Mouse (Mus musculus): ENCODE measurements around the gene Epha6. TPM values are rescaled to one million over a fixed set of nuclear protein-coding genes. Genes with fewer than 3 reads are reported as not detected.
A peak's percentile ranks its signal among the peaks of the same experiment; 100 is the strongest.

The Epha6 gene
- polyA plus RNA-seq, 1 experiment from 2014 or later, result 3.2 TPM

DNA sequence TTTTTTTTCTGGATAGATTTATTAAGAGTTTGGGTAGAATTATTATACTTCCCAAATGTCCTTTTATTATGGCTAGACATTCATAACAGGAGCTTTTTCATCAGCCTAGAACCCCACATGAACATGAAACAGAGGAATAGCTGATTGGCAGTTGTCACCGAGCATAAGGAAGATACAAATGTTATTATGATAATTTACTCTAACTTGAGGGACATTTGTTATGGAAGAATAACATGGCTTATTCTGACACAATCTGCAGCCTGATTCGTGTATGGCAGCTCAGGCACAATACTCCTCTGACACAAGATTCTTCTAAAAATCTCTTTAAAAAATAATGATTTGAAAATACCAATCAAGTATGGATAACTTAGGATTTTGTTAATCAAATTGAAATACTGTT, 347.7 kb downstream of the Epha6 start:
- H3K9me3 ChIP-seq, result no peaks in the 10 kb centered on the region
- WGBS, result 79% methylated on average over 2 of the region's 2 CpGs
- H3K27ac ChIP-seq (replicated peaks), result no peak overlapping the region
- no peak for ATAC-seq (ENCODE audit: low FRiP score, low read depth)
- no peaks in the 10 kb centered on the region for H3K4me1 ChIP-seq
- no peak overlapping the region for H3K4me3 ChIP-seq
- H3K9ac ChIP-seq (replicated peaks), result no peak overlapping the region
- H3K27me3 ChIP-seq, result no peaks in the 10 kb centered on the region
- H3K4me2 ChIP-seq (replicated peaks), result no peak overlapping the region
- H3K36me3 ChIP-seq, result no peaks in the 10 kb centered on the region

DNA sequence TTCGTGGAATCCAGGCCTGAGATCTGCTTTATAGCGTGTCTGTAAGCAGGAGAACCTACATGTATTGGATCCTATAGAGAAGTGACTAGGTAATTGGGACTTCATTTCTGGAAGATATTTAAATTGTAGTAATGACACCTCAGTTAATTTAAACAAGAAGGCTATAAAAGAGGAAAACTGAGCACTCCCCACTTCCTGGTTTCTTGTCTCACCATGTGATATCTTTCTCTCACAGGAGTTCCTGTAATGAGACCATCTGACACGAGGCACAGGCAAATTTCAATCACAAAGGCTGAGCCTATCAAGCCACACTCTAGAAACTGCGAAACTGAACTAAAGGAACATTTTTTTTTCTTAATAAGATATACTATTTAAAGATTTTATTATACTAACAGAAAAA, 348.3 kb downstream of the Epha6 start:
- Histone ChIP-seq H3K4me2 (replicated peaks) (no peak overlapping the region), H3K27me3 (no peaks in the 10 kb centered on the region), H3K4me3 (no peak overlapping the region), H3K9ac (replicated peaks) (no peak overlapping the region), H3K4me1 (no peaks in the 10 kb centered on the region), H3K27ac (replicated peaks) (no peak overlapping the region), H3K36me3 (no peaks in the 10 kb centered on the region), H3K9me3 (no peaks in the 10 kb centered on the region)
- no peak for ATAC-seq (ENCODE audit: low FRiP score, low read depth)
- WGBS, result 80% methylated on average over 4 of the region's 4 CpGs

DNA sequence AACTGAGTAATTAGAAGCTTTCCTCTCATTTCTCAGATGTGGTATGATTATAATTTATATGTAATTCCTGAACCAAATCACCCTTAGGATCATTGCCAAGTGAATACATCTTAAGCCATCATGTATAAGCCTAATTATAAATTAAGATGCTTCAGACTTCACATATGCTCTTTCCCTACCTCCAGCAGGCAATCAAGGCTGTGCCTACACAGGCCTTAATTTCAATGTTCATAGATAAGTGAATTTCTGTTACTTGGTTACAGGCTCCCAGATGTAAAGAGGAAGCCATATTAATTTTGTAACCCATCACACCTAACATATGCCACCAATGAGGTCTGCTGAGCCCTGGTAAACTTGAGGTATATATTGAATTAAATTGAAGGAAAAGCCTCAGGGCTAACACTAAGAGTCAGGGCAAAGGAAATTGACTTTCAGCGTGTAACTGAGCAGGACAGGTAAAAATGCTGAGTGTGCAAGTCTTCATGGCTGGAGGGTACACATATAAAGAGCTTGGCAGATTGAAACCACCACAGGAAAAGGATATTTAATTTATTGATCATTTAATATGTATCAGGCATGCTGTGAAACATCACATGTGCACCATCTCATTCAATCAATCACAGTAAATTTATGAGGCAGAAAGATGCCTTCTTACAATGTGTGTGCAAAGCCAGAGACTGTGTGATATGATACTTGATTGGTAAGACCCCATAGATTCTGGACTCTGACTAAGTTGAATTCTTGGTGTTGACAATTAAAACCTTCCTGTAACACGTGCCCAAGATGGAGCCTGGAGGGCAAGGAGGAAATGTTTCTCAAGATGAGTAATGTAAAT, 365.8 kb downstream of the Epha6 start:
- no peak for ATAC-seq (ENCODE audit: low FRiP score, low read depth)
- WGBS, result 77% methylated on average over 2 of the region's 2 CpGs
- H3K27me3 ChIP-seq, result no peaks in the 10 kb centered on the region
- no peak overlapping the region for H3K4me3 ChIP-seq
- H3K4me1 ChIP-seq, result no peaks in the 10 kb centered on the region
- H3K9me3 ChIP-seq, result no peaks in the 10 kb centered on the region
- H3K27ac ChIP-seq (replicated peaks), result no peak overlapping the region
- H3K9ac ChIP-seq (replicated peaks), result no peak overlapping the region
- no peak overlapping the region for H3K4me2 ChIP-seq (replicated peaks)
- H3K36me3 ChIP-seq, result no peaks in the 10 kb centered on the region

DNA sequence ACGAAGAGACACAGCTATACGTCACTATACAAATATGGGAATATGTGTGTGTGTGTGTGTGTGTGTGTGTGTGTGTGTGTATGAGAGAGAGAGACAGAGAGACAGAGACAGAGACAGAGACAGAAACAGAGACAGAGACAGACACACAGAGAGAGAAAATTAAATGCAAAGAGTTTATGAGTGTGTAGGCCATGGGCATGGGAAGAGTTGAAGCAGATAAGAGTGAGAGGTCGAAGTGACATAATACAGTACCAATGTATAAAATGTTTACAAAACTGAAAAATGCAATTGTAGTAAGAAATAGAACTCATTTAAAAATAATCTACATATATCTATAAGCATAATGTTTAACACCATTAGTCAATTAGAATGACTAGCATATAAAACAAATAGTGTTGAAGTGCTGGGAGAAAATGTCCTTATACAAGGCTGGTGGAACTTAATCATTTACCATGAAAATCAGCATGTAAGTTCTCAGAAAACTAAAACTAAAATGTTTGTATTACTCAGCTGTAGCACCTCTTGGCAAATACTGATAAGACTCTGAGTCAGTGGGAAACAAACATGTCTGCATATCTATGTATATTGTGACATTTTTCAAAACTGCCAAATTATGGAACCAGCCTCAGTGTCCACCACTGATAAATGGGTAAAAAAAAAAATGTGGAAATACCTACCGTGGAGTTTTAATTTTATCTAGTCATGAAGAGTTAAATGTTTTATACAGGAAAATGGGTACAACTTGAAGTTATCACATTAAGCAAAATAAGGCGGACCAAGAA, 371.2 kb downstream of the Epha6 start:
- Histone ChIP-seq H3K36me3 (no peaks in the 10 kb centered on the region), H3K27me3 (no peaks in the 10 kb centered on the region), H3K9ac (replicated peaks) (no peak overlapping the region), H3K4me1 (no peaks in the 10 kb centered on the region), H3K9me3 (no peaks in the 10 kb centered on the region), H3K4me2 (replicated peaks) (no peak overlapping the region), H3K27ac (replicated peaks) (no peak overlapping the region), H3K4me3 (no peak overlapping the region)
- WGBS, result 94% methylated on average over 5 of the region's 5 CpGs
- no peak for ATAC-seq (ENCODE audit: low FRiP score, low read depth)

DNA sequence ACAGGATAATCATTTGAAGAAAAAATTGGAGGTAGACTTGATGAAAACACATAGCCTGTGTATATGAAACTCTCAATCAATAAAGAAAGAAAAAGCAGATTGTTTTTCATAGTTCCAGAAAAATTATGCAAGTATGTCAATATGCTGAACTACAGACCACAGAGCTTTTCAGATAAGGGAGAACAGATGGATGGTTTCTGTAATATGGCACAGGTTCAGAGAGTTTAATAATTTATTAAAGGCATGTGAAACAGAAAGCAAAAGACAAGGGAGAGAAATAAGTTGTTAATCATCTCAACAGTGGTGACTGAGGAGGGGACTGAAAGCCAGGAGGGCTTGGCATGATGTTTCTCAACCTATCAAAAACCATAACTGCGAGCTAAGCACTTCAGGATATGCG, 372.3 kb downstream of the Epha6 start:
- Histone ChIP-seq H3K27ac (replicated peaks) (no peak overlapping the region), H3K27me3 (no peaks in the 10 kb centered on the region), H3K4me3 (no peak overlapping the region), H3K4me1 (no peaks in the 10 kb centered on the region), H3K9me3 (no peaks in the 10 kb centered on the region), H3K9ac (replicated peaks) (no peak overlapping the region), H3K4me2 (replicated peaks) (no peak overlapping the region), H3K36me3 (no peaks in the 10 kb centered on the region)
- no peak for ATAC-seq (ENCODE audit: low FRiP score, low read depth)
- WGBS, result 90% methylated on average over 2 of the region's 2 CpGs

DNA sequence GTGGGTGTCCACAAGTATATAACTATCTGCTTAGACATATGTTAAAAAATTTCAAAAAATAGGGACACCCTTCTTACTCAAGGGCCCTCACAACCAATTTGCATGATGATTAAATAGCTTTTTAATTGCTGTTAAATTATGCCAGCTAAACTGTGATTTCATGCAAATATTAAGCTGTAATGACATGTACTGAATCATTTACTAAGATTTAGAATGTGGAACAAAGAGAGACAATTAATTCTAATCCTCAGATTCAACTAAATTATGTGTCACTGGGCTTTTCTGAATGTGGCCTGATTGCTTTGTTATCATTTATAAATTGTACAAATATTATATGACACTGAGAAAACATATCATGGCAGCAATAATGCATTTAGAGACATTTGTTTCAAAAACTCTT, 396.2 kb downstream of the Epha6 start:
- no peaks in the 10 kb centered on the region for H3K27me3 ChIP-seq
- ATAC-seq (ENCODE audit: low FRiP score, low read depth), result no peak
- no peaks in the 10 kb centered on the region for H3K36me3 ChIP-seq
- no peak overlapping the region for H3K9ac ChIP-seq (replicated peaks)
- no peak overlapping the region for H3K27ac ChIP-seq (replicated peaks)
- no peaks in the 10 kb centered on the region for H3K9me3 ChIP-seq
- H3K4me1 ChIP-seq, result no peaks in the 10 kb centered on the region
- H3K4me2 ChIP-seq (replicated peaks), result no peak overlapping the region
- no peak overlapping the region for H3K4me3 ChIP-seq

DNA sequence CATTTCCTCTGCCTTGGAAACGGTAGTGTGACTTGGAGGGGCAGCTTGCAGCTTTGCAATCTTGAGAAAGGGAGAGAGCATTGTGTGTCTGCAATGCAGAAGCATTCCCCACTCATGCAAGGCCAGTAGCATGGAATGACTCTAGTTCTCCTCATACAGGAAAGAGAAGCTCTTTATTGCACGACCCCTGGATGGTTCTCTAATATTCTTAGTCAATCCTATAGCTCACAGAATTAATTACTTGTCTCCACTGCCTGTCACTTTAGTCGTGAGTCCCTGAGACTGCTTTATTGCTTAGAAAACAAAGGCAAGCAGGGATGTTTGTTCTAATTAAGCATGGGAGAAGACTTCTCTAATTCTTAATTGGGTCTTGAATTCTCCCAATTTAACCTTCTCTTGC, 429.8 kb downstream of the Epha6 start:
- 19% methylated on average over 3 of the region's 3 CpGs for WGBS
- no peak overlapping the region for H3K4me3 ChIP-seq

DNA sequence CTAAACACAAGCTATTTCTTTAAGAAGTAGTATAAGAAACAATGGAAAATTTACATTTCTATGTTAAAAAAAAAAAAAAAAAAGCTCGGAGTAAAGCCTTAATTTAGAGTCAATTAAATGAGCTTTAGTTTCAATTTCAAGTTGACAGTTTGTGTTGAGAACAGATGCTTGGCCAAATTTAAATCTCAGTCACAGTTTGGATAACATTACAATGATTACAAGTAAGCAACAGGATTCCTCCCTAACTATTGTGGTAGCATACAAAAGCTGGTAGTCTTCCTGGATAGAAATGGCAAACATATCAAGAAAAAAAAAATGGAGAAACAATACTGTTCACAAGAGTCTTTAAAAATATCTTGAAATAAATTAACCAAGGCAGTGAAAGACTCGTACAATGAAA, 452.9 kb downstream of the Epha6 start:
- no peak overlapping the region for H3K4me2 ChIP-seq (replicated peaks)
- no peaks in the 10 kb centered on the region for H3K27me3 ChIP-seq
- no peak overlapping the region for H3K27ac ChIP-seq (replicated peaks)
- H3K36me3 ChIP-seq, result no peaks in the 10 kb centered on the region
- ATAC-seq (ENCODE audit: low FRiP score, low read depth), result no peak
- no peaks in the 10 kb centered on the region for H3K9me3 ChIP-seq
- no peak overlapping the region for H3K4me3 ChIP-seq
- no peaks in the 10 kb centered on the region for H3K4me1 ChIP-seq
- WGBS, result 77% methylated on average over 2 of the region's 2 CpGs
- H3K9ac ChIP-seq (replicated peaks), result no peak overlapping the region

More for the DNA sequence above, 429.8 kb downstream of the Epha6 start:
- Histone ChIP-seq H3K27ac (replicated peaks) (no peak overlapping the region), H3K9me3 (no peaks in the 10 kb centered on the region), H3K4me2 (replicated peaks) (no peak overlapping the region), H3K27me3 (no peaks in the 10 kb centered on the region), H3K9ac (replicated peaks) (no peak overlapping the region), H3K4me1 (no peaks in the 10 kb centered on the region), H3K36me3 (no peaks in the 10 kb centered on the region)
- no peak for ATAC-seq (ENCODE audit: low FRiP score, low read depth)

DNA sequence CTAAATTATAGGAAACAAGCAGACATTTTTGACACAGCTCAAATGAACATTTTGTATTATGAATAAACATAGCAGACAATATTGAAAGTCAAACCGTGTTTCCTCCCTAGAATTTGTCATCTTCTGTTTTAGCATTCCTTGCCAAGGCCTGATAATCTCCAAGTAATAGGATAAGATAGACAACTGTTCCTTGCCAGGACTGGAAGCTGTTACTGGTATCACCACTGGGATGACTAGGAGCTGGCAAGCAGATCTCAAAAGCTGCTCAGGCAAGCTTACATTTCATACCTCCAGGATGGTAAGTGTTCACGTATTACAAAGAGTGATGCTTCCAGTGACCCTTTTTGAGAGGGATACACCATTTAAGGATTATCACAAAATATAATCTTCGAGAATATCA, 461.0 kb downstream of the Epha6 start:
- WGBS, result 75% methylated on average over 3 of the region's 3 CpGs
- Histone ChIP-seq H3K27ac (replicated peaks) (no peak overlapping the region), H3K9ac (replicated peaks) (no peak overlapping the region), H3K4me2 (replicated peaks) (no peak overlapping the region), H3K9me3 (no peaks in the 10 kb centered on the region), H3K4me1 (no peaks in the 10 kb centered on the region), H3K4me3 (no peak overlapping the region), H3K36me3 (no peaks in the 10 kb centered on the region), H3K27me3 (no peaks in the 10 kb centered on the region)
- ATAC-seq (ENCODE audit: low FRiP score, low read depth), result no peak

DNA sequence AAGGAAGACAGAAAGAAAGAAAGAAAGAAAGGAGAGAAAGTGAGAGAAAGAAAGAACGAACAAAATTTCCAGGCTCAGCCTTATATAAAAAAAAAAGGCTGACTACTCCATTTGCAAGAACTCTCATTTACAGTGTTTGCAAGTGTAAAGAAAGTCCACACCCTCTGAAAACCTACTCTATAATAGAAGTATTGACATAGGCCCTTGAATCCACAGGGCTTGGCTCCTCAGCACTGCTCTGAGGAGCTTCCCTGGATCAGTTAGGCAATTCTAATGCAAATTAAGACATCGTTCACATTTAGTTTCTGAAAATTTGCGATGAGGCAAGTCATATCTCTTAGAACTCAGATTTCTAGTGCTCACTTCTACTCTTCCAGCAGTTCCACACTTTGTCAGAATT, 483.9 kb downstream of the Epha6 start:
- Histone ChIP-seq H3K36me3 (no peaks in the 10 kb centered on the region), H3K4me1 (0 out of 2 replicates have a peak, but pooled peaks cover 3% of the 10 kb centered on the region), H3K27me3 (no peaks in the 10 kb centered on the region), H3K4me2 (replicated peaks) (no peak overlapping the region), H3K4me3 (no peak overlapping the region), H3K9ac (replicated peaks) (no peak overlapping the region), H3K9me3 (no peaks in the 10 kb centered on the region), H3K27ac (replicated peaks) (no peak overlapping the region)
- no peak for ATAC-seq (ENCODE audit: low FRiP score, low read depth)
- WGBS, result 65% methylated on average over 3 of the region's 3 CpGs

DNA sequence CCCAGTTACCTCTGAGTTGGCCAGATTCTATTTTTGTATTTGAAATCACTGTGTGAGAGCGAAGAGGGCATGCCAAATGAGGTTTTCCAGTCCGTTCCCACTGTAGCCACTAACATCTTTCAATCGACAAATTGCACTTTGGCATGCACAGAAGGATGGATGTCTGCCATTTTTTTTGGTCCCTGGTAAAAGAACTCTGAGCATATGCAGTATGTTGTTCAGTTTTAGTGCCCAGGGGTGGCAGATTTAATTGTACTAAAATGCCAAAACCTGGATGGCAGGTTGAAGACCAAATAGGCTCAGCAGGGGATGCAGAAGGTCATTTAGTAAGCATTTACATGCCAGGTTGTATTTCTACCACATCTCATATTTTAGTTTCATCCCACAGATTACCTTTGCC, 503.1 kb downstream of the Epha6 start:
- Histone ChIP-seq H3K4me2 (replicated peaks) (no peak overlapping the region), H3K36me3 (no peaks in the 10 kb centered on the region), H3K4me1 (no peaks in the 10 kb centered on the region), H3K9ac (replicated peaks) (no peak overlapping the region), H3K4me3 (no peak overlapping the region), H3K27ac (replicated peaks) (no peak overlapping the region), H3K27me3 (no peaks in the 10 kb centered on the region), H3K9me3 (no peaks in the 10 kb centered on the region)
- ATAC-seq (ENCODE audit: low FRiP score, low read depth), result no peak
- WGBS, result 93% methylated on average over 3 of the region's 3 CpGs

DNA sequence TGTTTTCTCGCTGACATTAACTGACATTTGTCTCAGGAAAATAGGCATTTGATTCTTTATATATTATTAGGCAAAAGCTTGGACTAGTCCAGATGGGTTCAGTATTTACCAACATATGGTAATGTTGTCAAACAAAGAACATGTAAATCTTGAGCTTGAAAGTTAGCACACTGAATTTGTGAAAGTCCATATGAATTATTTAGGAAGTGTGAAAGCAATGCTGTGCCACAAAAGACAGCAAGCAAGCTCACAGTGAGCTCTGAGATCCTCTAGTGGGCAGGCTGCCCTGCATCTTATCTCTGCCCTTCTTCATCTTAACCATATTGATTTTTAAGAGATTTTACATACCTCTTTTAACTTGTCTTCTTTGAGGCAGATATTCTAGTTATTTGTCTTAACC, 510.0 kb downstream of the Epha6 start:
- Histone ChIP-seq H3K4me3 (no peak overlapping the region), H3K9ac (replicated peaks) (no peak overlapping the region), H3K4me1 (no peaks in the 10 kb centered on the region), H3K27ac (replicated peaks) (no peak overlapping the region), H3K27me3 (no peaks in the 10 kb centered on the region), H3K36me3 (no peaks in the 10 kb centered on the region), H3K4me2 (replicated peaks) (no peak overlapping the region), H3K9me3 (no peaks in the 10 kb centered on the region)
- ATAC-seq (ENCODE audit: low FRiP score, low read depth), result peak; percentile 31
- WGBS, result 76% methylated on average over 1 of the region's 1 CpGs
